Mouse (Mus musculus): ENCODE data around the gene E030030I06Rik. TPM values are rescaled to one million over a fixed set of nuclear protein-coding genes. Genes with fewer than 3 reads are reported as not detected.
A peak's percentile ranks its signal among the peaks of the same experiment; 100 is the strongest.
"Not testable (repeated sequence)": the region's sequence is repeated elsewhere in the genome, so short reads cannot be mapped to it uniquely, and the experiment has no call there.

The E030030I06Rik gene
- polyA plus RNA-seq, 1 experiment from 2014 or later, result 36.3 TPM

DNA sequence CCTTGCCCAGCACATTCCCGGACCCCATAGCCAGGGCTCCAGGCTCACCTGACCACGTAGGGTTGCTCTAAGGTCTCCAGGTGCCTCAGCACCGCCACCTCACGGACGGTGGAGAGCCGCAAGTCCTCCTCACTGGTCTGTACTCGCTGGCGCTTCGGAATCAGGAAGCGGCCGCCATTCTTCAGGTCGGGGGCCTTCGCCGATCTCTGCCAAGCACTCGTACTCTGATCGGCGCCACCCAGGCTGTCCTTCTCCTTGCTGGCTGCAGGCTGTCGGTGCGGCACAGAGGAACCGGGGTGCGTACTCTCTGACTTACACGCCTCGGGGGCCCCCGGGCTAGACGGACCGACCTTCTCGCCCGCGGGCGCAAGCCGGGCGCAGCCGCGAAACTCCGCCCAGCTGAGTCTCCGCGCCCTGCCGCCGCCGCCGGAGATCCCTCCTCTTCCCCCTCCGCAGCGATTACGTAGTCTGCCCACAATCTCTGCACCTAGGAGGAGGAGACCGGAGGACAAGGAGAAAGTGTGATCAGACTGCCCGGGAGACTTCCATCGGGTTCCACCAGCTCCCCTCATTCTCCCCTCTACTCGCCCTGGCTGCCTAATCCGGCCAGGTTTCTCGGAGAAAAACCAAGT lies 513 bp downstream of the E030030I06Rik start:
- Histone ChIP-seq H3K4me1 (ENCODE audit: control insufficient read depth, insufficient read depth, low read length) (peaks cover 8% of the 10 kb centered on the region; the same call in 1 of the 2 replicates), H3K36me3 (ENCODE audit: control insufficient read depth, insufficient read depth, low read length) (no peaks in the 10 kb centered on the region), H3K27ac (ENCODE audit: low read length) (peak overlapping the region; percentile 78; the same call in 1 of the 2 replicates), H3K4me2 (replicated peaks; ENCODE audit: low read depth, low read length) (peak overlapping the region; percentile 97), H3K9me3 (ENCODE audit: control insufficient read depth, low read depth, low read length) (no peaks in the 10 kb centered on the region), H3K4me3 (ENCODE audit: low read depth, low read length) (peak overlapping the region; percentile 61), H3K9ac (replicated peaks; ENCODE audit: low read depth, low read length) (peak overlapping the region; percentile 51), H3K27me3 (ENCODE audit: control insufficient read depth, insufficient read depth, low read length) (0 out of 2 replicates have a peak, but pooled peaks cover 6% of the 10 kb centered on the region)
- under 1% methylated on average over 49 of the region's 50 CpGs for WGBS
- peak; percentile 89 for ATAC-seq (ENCODE audit: insufficient number of reproducible peaks, insufficient read depth, low FRiP score, low read depth)

DNA sequence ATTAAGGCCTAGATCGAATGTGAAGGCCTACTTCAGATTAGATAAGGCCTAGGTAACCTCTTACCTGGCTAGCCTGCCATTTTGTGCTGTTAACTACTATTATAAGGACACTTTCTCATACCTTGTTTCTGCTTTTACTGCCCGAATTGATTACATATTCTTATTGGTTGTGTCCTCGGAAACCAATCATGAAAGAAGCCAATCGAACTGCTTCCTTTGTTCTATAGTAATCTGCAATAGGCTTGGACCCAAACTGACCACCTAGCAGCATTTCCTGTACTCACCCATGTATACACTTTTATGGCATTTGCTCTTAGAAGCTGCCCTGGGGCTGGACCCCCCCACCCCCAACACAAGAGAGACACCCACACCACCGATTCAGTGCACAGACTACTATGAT lies 6.1 kb downstream of the E030030I06Rik start:
- H3K4me2 ChIP-seq (replicated peaks; ENCODE audit: low read depth, low read length), result no peak overlapping the region
- no peak overlapping the region for H3K4me3 ChIP-seq (ENCODE audit: low read depth, low read length)
- no peak overlapping the region for H3K27ac ChIP-seq (ENCODE audit: low read length)
- no peaks in the 10 kb centered on the region for H3K27me3 ChIP-seq (ENCODE audit: control insufficient read depth, insufficient read depth, low read length)
- H3K4me1 ChIP-seq (ENCODE audit: control insufficient read depth, insufficient read depth, low read length), result no peaks in the 10 kb centered on the region
- 81% methylated on average over 5 of the region's 5 CpGs for WGBS
- H3K9ac ChIP-seq (replicated peaks; ENCODE audit: low read depth, low read length), result no peak overlapping the region
- no peak for ATAC-seq (ENCODE audit: insufficient number of reproducible peaks, insufficient read depth, low FRiP score, low read depth)
- H3K9me3 ChIP-seq (ENCODE audit: control insufficient read depth, low read depth, low read length), result no peaks in the 10 kb centered on the region
- H3K36me3 ChIP-seq (ENCODE audit: control insufficient read depth, insufficient read depth, low read length), result no peaks in the 10 kb centered on the region

DNA sequence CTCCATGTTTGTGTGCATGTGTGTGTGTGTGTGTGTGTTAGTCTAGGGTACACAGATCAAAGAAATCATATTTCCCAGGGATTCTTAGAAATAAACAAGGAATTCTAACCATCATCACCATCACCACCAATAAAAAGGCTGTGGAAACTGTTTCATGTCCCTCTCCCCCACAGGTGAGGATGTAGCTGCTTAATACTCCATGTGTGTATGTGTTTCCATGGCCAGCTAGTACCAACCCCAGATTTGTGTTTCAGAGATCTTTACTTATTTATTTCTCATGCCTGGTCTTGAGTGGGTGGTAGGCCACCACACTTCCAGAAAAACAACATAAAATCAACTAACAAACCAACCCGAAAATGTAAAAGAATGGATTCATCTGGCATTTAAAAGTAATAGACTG lies 6.9 kb downstream of the E030030I06Rik start:
- WGBS, result 85% methylated on average over 1 of the region's 1 CpGs

DNA sequence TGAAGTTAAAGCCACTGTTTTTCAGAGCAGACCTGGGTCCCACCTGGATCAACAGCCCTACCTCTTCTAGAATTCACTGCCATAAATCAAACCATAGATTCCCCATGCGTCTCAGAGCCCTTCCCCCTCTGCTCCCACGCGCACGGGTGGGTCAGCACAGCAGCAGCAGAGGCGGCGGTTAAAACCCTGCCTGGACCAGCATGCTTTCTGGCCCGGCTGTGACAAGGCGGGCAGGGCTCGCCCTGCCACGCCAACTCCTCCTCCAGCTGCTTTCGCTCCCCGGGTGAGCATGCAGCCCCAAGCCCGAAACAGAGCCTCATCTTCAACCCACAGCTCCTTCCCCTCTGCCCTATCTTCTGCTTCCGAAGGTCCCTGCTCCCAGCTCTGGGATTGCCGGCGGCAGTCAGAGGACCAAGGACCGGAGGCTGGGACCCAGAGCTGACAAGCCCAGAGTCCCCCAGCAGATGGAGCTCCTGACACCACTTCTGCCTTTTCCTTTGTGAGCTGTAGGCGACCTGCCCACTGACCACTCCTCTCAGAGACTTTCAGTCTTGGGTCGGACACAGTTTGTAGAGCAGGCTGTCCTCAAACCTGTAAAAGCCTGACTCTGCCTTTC lies 8.3 kb downstream of the E030030I06Rik start:
- under 1% methylated on average over 19 of the region's 19 CpGs for whole genome bisulfite sequencing
- Histone ChIP-seq H3K4me3 (ENCODE audit: low read depth, low read length) (peak overlapping the region; percentile 26), H3K9ac (replicated peaks; ENCODE audit: low read depth, low read length) (0 out of 2 replicates have a peak overlapping the region, but pooled peaks have one; percentile 11), H3K36me3 (ENCODE audit: control insufficient read depth, insufficient read depth, low read length) (no peaks in the 10 kb centered on the region), H3K4me2 (replicated peaks; ENCODE audit: low read depth, low read length) (peak overlapping the region; percentile 52), H3K9me3 (ENCODE audit: control insufficient read depth, low read depth, low read length) (no peaks in the 10 kb centered on the region), H3K27ac (ENCODE audit: low read length) (no peak overlapping the region), H3K4me1 (ENCODE audit: control insufficient read depth, insufficient read depth, low read length) (no peaks in the 10 kb centered on the region), H3K27me3 (ENCODE audit: control insufficient read depth, insufficient read depth, low read length) (no peaks in the 10 kb centered on the region)
- ATAC-seq (ENCODE audit: insufficient number of reproducible peaks, insufficient read depth, low FRiP score, low read depth), result no peak; the same call in 1 of the 2 replicates

More for the DNA sequence above, 6.9 kb downstream of the E030030I06Rik start:
- H3K27ac ChIP-seq (ENCODE audit: low read length); H3K4me1 ChIP-seq (ENCODE audit: control insufficient read depth, insufficient read depth, low read length); H3K4me2 ChIP-seq (replicated peaks; ENCODE audit: low read depth, low read length); H3K4me3 ChIP-seq (ENCODE audit: low read depth, low read length); H3K27me3 ChIP-seq (ENCODE audit: control insufficient read depth, insufficient read depth, low read length); H3K9me3 ChIP-seq (ENCODE audit: control insufficient read depth, low read depth, low read length); H3K36me3 ChIP-seq (ENCODE audit: control insufficient read depth, insufficient read depth, low read length); ATAC-seq (ENCODE audit: insufficient number of reproducible peaks, insufficient read depth, low FRiP score, low read depth); H3K9ac ChIP-seq (replicated peaks; ENCODE audit: low read depth, low read length): not testable (repeated sequence)

DNA sequence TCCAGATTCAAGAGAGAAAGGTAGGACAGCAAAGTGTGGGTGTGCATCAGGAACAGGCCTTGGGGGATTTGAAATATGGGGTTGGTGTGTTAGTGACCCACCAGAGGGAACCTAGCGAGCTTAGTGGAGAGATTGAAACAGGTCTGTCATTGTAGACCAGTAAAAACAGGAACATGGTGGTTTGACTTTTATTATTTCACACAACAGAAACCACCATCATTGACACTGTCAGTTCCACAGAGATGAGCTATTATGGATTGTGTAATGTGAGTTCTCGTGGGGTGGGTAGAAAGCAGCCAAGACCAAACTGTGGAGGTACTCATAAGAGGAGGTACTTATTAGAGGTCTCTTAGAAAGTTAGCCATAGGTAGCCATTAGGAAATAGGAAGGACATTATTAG lies 74.5 kb downstream of the E030030I06Rik start:
- Histone ChIP-seq H3K4me1 (ENCODE audit: control insufficient read depth, insufficient read depth, low read length) (no peaks in the 10 kb centered on the region), H3K4me2 (replicated peaks; ENCODE audit: low read depth, low read length) (no peak overlapping the region), H3K36me3 (ENCODE audit: control insufficient read depth, insufficient read depth, low read length) (no peaks in the 10 kb centered on the region), H3K27me3 (ENCODE audit: control insufficient read depth, insufficient read depth, low read length) (no peaks in the 10 kb centered on the region), H3K4me3 (ENCODE audit: low read depth, low read length) (no peak overlapping the region), H3K9me3 (ENCODE audit: control insufficient read depth, low read depth, low read length) (no peaks in the 10 kb centered on the region), H3K27ac (ENCODE audit: low read length) (no peak overlapping the region), H3K9ac (replicated peaks; ENCODE audit: low read depth, low read length) (no peak overlapping the region)
- ATAC-seq (ENCODE audit: insufficient number of reproducible peaks, insufficient read depth, low FRiP score, low read depth), result no peak
- 87% methylated on average over 2 of the region's 2 CpGs for WGBS

DNA sequence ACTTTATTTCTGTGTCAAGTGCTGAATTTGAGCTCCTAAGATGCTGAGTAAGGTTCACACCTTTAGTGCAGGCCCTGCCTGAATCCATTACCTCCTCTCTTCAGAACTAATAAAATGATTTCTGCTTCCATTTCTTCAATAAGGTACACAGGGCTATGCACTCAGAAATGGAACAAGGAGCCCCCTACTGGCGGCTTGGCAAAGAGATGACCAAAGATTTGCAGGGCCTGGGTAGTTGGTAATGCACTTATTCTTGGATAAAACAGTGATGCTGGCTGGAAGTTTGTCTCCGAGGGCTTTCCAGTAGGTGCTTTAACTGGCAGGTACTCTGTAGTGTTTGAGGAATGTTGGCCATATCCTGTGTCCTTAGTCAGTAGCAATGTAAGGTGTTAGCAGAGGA lies 76.3 kb downstream of the E030030I06Rik start:
- Histone ChIP-seq H3K4me2 (replicated peaks; ENCODE audit: low read depth, low read length) (no peak overlapping the region), H3K27ac (ENCODE audit: low read length) (no peak overlapping the region), H3K9me3 (ENCODE audit: control insufficient read depth, low read depth, low read length) (no peaks in the 10 kb centered on the region), H3K36me3 (ENCODE audit: control insufficient read depth, insufficient read depth, low read length) (no peaks in the 10 kb centered on the region), H3K4me3 (ENCODE audit: low read depth, low read length) (no peak overlapping the region), H3K9ac (replicated peaks; ENCODE audit: low read depth, low read length) (no peak overlapping the region), H3K4me1 (ENCODE audit: control insufficient read depth, insufficient read depth, low read length) (no peaks in the 10 kb centered on the region), H3K27me3 (ENCODE audit: control insufficient read depth, insufficient read depth, low read length) (no peaks in the 10 kb centered on the region)
- 57% methylated on average over 2 of the region's 2 CpGs for WGBS
- ATAC-seq (ENCODE audit: insufficient number of reproducible peaks, insufficient read depth, low FRiP score, low read depth), result no peak

DNA sequence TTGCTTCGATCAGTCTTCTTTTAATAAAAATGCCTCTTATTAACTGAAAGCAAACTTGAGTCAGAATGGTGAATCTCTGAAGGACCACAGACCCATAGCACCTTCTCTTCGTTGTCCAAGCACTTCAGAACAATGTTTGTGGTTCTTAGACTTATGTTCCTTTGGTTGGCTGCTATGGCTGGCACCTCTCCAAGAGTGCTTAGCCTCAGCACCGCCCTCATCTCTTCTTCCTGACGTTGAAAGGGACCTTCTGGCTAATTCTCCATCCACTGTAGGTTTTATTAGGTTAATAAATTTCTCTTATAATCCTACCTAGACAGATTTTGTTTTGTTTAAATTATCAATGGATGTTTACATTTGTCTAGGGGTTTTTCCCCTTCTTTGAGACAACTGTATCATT lies 78.5 kb downstream of the E030030I06Rik start:
- no peak for ATAC-seq (ENCODE audit: insufficient number of reproducible peaks, insufficient read depth, low FRiP score, low read depth)
- H3K9me3 ChIP-seq (ENCODE audit: control insufficient read depth, low read depth, low read length), result no peaks in the 10 kb centered on the region
- H3K4me3 ChIP-seq (ENCODE audit: low read depth, low read length), result no peak overlapping the region
- no peak overlapping the region for H3K4me2 ChIP-seq (replicated peaks; ENCODE audit: low read depth, low read length)
- no peaks in the 10 kb centered on the region for H3K4me1 ChIP-seq (ENCODE audit: control insufficient read depth, insufficient read depth, low read length)
- no peaks in the 10 kb centered on the region for H3K27me3 ChIP-seq (ENCODE audit: control insufficient read depth, insufficient read depth, low read length)
- H3K9ac ChIP-seq (replicated peaks; ENCODE audit: low read depth, low read length), result no peak overlapping the region
- no peak overlapping the region for H3K27ac ChIP-seq (ENCODE audit: low read length)
- 33% methylated on average over 4 of the region's 4 CpGs for WGBS
- no peaks in the 10 kb centered on the region for H3K36me3 ChIP-seq (ENCODE audit: control insufficient read depth, insufficient read depth, low read length)

DNA sequence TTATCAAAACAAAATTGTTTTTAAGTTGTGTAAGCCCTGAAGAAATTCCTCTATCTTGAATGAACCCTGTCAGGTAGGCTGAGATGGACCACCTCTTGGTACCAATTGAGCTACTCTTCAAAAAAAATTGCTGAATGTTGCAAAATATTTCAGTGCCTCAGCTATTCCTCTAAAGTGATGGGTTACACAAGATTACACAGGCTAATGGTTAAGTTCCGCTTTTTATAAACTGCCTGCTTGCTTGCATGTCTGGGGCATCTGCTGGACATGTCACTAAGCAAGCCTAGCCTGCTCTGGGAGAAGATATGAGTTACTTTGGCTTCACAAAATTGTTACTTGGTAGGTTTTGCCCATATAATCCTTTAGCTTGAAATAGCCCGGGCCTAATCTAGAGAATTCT lies 78.9 kb downstream of the E030030I06Rik start:
- Histone ChIP-seq H3K9me3 (ENCODE audit: control insufficient read depth, low read depth, low read length) (no peaks in the 10 kb centered on the region), H3K27ac (ENCODE audit: low read length) (no peak overlapping the region), H3K4me2 (replicated peaks; ENCODE audit: low read depth, low read length) (no peak overlapping the region), H3K4me3 (ENCODE audit: low read depth, low read length) (no peak overlapping the region), H3K9ac (replicated peaks; ENCODE audit: low read depth, low read length) (no peak overlapping the region), H3K27me3 (ENCODE audit: control insufficient read depth, insufficient read depth, low read length) (no peaks in the 10 kb centered on the region), H3K36me3 (ENCODE audit: control insufficient read depth, insufficient read depth, low read length) (no peaks in the 10 kb centered on the region), H3K4me1 (ENCODE audit: control insufficient read depth, insufficient read depth, low read length) (no peaks in the 10 kb centered on the region)
- ATAC-seq (ENCODE audit: insufficient number of reproducible peaks, insufficient read depth, low FRiP score, low read depth), result no peak
- WGBS, result 71% methylated on average over 2 of the region's 2 CpGs

All from stomach, embryonic 14.5 days (tissue).